Mouse (Mus musculus) forebrain, embryonic 14.5 days (tissue): ENCODE results near the gene Ifit1bl1. TPM values are rescaled to one million over a fixed set of nuclear protein-coding genes. Genes with fewer than 3 reads are reported as not detected.
"Not testable (repeated sequence)": the region's sequence is repeated elsewhere in the genome, so short reads cannot be mapped to it uniquely, and the experiment has no call there.

Experiments
- ATAC-seq: fragments of 200-750 bp; cut with Nextera tagmentation; 2 replicates; pipeline ENCODE4 v1.8.0; 2017; ENCODE audit warnings: mild to moderate bottlenecking, moderate library complexity
- DNase-seq: peaks from one replicate; pipeline ENCODE4 v3.0.0-alpha.2; 2015; ENCODE audit warnings: low spot score
- H3K27ac ChIP-seq: fragments of 300-500 bp; sonication (generic); 2 replicates; pipeline ENCODE4 v1.5.1; 2014; ENCODE audit warnings: low read depth, mild to moderate bottlenecking, control low read depth, low read length, moderate library complexity
- H3K27me3 ChIP-seq: fragments of 300-500 bp; sonication (generic); replicated peaks from 2 replicates; pipeline ENCODE4 v1.6.1; 2014; ENCODE audit warnings: low read length, control low read depth, mixed read lengths; ENCODE audit not compliant: control insufficient read depth, insufficient read depth
- H3K36me3 ChIP-seq: fragments of 300-500 bp; sonication (generic); 2 replicates; pipeline ENCODE4 v1.6.1; 2014; ENCODE audit warnings: low read length, control low read depth; ENCODE audit not compliant: control insufficient read depth, insufficient read depth
- H3K4me1 ChIP-seq: fragments of 300-500 bp; sonication (generic); 2 replicates; pipeline ENCODE4 v1.6.1; 2014; ENCODE audit warnings: antibody characterized with exemption, low read length, control low read depth; ENCODE audit not compliant: control insufficient read depth, insufficient read depth
- H3K4me2 ChIP-seq: fragments of 300-500 bp; sonication (generic); 2 replicates; pipeline ENCODE4 v1.6.1; 2014; ENCODE audit warnings: mild to moderate bottlenecking, control low read depth, low read length
- H3K4me3 ChIP-seq: fragments of 300-500 bp; sonication (generic); 2 replicates; pipeline ENCODE4 v1.5.1; 2014; ENCODE audit warnings: low read depth, low read length, control low read depth
- H3K9ac ChIP-seq: fragments of 300-500 bp; sonication (generic); 2 replicates; pipeline ENCODE4 v1.6.1; 2014; ENCODE audit warnings: mild to moderate bottlenecking, low read length, control low read depth, moderate library complexity
- H3K9me3 ChIP-seq: fragments of 300-500 bp; sonication (generic); replicated peaks from 2 replicates; pipeline ENCODE4 v1.6.1; 2016; ENCODE audit warnings: low read length, control low read depth, mixed read lengths; ENCODE audit not compliant: control insufficient read depth
- WGBS: fragments of 180-500 bp; shearing (Covaris S2); extraction: QIAGEN DNeasy Blood & Tissue Kit; methylation state at CpG from one replicate; pipeline ENCODE4 v1.1.7; 2014; 5-methylcytosine and 5-hydroxymethylcytosine counted together
- polyA plus RNA-seq: library from polyadenylated mRNA; unstranded; fragments of >200 nt; fragmentation: Nextera tagmentation; extraction: Ambion mirVana; gene quantifications from 2 replicates; pipeline ENCODE4 v1.2.1, GENCODE M21; 2014

Ifit1bl1 gene
- polyA plus RNA-seq, 1 experiment from 2014 or later = 0.33 TPM

DNA sequence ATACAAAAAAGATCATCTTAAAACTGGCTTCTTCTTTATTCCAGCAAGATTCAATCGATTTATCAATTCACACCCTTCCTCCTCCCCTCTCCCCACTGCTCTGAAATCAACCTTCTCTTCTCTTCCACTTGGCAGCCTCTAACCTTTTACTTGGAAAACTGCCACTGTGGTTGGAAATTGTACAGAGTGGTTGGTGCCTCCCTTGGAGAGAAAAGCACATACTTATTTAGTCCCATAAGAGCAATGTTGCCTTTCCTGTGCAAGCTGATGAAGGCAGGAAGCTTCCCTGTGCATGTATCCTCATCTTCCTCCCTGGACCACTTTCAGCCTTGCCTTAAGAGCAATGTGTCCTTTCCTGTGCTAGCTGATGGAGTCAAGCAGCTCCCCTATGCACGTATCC, 3.4 kb downstream of the Ifit1bl1 start:
- ATAC-seq (peak; percentile 61; the same call in 1 of the 2 replicates), DNase-seq (peak; percentile 78)
- Histone ChIP-seq H3K9ac (no peak overlapping the region), H3K4me1 (no peaks in the 10 kb centered on the region), H3K27me3 (no peaks in the 10 kb centered on the region), H3K9me3 (no peaks in the 10 kb centered on the region), H3K36me3 (no peaks in the 10 kb centered on the region), H3K27ac (no peak overlapping the region), H3K4me2 (no peak overlapping the region), H3K4me3 (no peak overlapping the region)
- WGBS = 77% methylated on average over 2 of the region's 2 CpGs

GRCm38 (mm10) chr19:34596811-34597210, 4.9 kb downstream of the Ifit1bl1 start:
- Histone ChIP-seq H3K9ac (no peak overlapping the region), H3K9me3 (no peaks in the 10 kb centered on the region), H3K4me3 (no peak overlapping the region), H3K27me3 (no peaks in the 10 kb centered on the region), H3K36me3 (no peaks in the 10 kb centered on the region), H3K4me2 (no peak overlapping the region), H3K27ac (no peak overlapping the region), H3K4me1 (no peaks in the 10 kb centered on the region)
- ATAC-seq (no peak), DNase-seq (no peak)

DNA sequence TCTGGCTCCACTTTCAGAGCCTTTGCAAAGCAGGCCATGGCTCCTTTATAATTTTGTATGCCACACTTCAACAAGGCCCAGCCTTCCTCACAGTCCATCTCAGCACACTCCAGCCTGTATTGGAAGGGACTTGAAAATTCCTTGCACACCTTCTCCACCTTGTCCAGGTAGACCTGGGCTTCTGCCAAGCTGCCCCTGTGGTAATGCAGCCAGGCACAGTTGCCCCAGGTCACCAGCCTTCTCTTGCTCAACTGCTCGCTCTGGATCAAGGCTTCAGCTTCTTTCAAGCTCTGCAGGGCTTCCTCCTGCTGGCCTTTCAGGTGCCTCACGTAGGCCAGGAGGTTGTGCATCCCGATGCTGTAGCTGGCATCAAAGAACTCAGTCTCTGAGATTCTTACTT, 7.2 kb downstream of the Ifit1bl1 start:
- not testable (repeated sequence) for H3K4me3 ChIP-seq, H3K27ac ChIP-seq, H3K9ac ChIP-seq, DNase-seq, H3K4me1 ChIP-seq, H3K27me3 ChIP-seq, H3K9me3 ChIP-seq, H3K4me2 ChIP-seq, ATAC-seq, H3K36me3 ChIP-seq
- WGBS = 83% methylated on average over 3 of the region's 3 CpGs

DNA sequence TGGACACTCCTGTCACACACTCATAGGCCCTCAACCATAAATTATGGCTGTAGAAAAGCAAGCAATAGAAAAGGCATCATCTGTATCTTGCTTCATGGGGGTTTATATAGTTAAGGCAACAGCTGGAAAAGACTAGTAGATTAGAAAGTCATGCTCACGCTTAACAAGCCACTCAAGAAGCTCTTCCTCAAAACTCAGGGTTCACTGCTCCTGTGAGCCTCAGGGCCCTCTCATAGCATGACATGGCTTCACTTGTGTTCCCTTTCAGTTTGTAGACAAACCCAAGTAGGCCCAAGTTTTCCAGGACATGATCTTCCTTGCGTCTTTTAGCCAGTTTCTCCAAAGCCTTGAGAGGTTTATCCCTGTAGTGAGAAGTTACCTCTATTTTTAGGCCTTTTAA, 8.3 kb downstream of the Ifit1bl1 start:
- Histone ChIP-seq H3K4me3 (no peak overlapping the region), H3K4me1 (no peaks in the 10 kb centered on the region), H3K4me2 (no peak overlapping the region), H3K27ac (no peak overlapping the region), H3K9me3 (no peaks in the 10 kb centered on the region), H3K27me3 (no peaks in the 10 kb centered on the region), H3K36me3 (no peaks in the 10 kb centered on the region), H3K9ac (no peak overlapping the region)
- WGBS = 92% methylated on average over 2 of the region's 2 CpGs
- ATAC-seq = no peak
- no peak for DNase-seq

- Histone ChIP-seq H3K4me1 (no peaks in the 10 kb centered on the region), H3K9me3 (no peaks in the 10 kb centered on the region), H3K4me2 (no peak overlapping the region), H3K36me3 (no peaks in the 10 kb centered on the region), H3K4me3 (no peak overlapping the region), H3K27me3 (no peaks in the 10 kb centered on the region), H3K27ac (no peak overlapping the region), H3K9ac (no peak overlapping the region)
- DNase-seq (no peak), ATAC-seq (no peak)
Measured at GRCm38 (mm10) chr19:34588959-34589358, 12.8 kb downstream of the Ifit1bl1 start.

DNA sequence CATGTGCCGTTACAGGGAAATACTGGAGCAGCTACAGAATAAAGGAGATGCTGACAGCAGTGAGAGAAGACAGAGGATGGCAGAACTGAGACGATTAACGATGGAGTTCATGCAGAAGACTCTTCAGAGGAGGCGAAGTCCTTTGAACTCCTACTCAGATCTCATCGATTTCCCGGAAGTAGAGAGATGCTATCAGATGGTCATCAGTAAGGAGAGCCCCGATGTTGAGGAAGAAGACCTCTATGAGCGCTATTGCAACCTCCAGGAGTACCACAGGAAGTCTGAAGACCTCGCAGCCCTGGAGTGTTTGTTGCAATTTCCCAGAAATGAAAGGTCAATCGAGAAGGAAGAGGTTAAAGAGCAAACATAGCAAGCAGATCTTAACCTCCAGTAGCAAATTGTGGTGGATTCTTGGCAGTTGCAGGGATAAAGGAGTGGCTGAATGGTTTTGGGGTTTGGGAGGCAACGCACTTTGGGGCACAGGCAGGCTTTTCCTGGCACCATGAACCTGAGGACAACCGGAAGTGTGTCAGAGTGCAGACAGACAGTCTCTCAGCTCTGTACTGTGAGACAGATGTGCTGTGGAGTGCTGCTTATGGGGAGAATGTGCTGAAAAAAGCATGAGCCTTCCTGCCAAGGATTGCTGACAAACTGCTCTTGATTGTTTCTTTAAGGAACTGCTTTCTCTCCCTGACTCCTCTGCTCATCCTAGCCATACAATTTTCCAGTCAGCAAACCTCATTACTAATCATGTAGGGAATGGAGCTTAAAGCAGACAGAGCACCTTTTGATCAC, 13.7 kb downstream of the Ifit1bl1 start:
- not testable (repeated sequence) for H3K4me2 ChIP-seq, H3K4me3 ChIP-seq, H3K36me3 ChIP-seq, ATAC-seq, H3K9me3 ChIP-seq, H3K27me3 ChIP-seq, DNase-seq, H3K9ac ChIP-seq, H3K27ac ChIP-seq, H3K4me1 ChIP-seq
- WGBS = 83% methylated on average over 6 of the region's 12 CpGs

DNA sequence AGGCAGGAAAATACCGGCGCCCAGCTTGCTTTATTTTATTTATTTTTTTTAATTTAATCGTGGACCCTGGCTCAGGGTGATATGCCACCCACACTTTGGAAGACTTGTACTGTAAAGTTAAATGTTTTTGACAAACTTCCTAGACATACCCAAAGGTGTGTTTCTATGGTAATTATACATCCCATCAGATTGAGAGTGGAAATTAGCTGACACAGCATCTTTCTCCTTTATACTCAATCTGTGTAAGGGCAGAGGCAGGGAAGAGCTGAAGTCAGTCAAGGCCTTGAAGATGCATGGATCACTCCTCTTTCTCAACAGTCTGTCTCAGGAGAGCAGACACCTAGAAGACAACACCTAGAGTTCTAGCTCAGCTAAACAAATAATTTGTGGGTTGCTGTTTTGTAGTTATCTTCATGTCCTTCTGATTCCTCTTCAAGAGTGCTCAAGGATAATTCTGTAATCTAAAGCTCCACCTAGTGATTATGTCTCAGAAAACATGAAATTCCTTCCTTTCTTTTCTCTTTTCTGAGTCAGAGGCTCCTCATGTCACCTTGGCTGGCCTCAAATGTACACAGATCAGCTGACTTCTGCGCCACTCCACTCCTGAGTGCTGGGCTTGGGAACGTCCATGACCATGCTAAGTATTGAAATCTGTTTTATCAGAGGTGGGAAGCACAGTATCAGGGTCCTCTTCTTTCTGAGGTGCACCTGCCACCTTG, 15.9 kb downstream of the Ifit1bl1 start:
- H3K27ac ChIP-seq, H3K36me3 ChIP-seq, DNase-seq, H3K4me1 ChIP-seq, H3K4me2 ChIP-seq, H3K27me3 ChIP-seq, ATAC-seq, H3K9ac ChIP-seq, H3K9me3 ChIP-seq, H3K4me3 ChIP-seq: not testable (repeated sequence)
- WGBS = 80% methylated on average over 5 of the region's 5 CpGs

DNA sequence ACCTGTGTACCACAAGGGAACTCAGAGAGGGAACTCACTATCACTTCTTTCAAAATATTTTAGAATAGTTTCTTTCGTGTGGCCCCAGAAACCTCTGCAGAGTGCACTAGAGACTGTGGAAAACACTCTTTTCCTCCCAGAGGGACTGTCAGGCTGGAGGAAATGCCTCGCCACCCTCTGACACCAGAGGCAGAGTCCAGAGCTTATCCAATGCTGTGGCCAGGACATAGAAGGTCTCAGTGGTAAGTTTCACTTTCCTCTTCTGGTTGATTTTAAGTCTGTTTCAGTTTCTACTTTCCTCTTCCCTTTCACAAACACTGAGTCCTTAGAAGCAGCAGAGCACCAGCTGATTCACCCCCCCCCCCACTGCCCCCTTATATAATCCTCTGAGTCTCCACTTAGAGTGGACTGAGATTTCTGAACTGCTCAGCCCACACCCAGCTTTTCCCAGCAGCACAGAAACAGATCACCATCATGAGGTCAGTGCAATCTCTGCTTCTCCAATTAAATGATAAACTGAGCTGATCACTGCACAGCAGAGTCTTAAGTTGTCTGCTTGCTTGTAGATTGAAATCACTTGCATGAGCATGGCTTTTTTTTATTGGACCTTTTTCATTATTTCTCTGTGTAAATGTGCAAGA, 18.5 kb downstream of the Ifit1bl1 start, which contains the start of gene Ifit3:
TSS of gene Ifit3 (plus strand) at position 406 of the 641 bp plus-strand sequence.
- not testable (repeated sequence) for H3K9ac ChIP-seq, DNase-seq, H3K4me3 ChIP-seq, H3K4me2 ChIP-seq, H3K4me1 ChIP-seq, ATAC-seq, H3K27ac ChIP-seq, H3K36me3 ChIP-seq, H3K27me3 ChIP-seq, H3K9me3 ChIP-seq
- WGBS = 59% methylated on average over 2 of the region's 2 CpGs

DNA sequence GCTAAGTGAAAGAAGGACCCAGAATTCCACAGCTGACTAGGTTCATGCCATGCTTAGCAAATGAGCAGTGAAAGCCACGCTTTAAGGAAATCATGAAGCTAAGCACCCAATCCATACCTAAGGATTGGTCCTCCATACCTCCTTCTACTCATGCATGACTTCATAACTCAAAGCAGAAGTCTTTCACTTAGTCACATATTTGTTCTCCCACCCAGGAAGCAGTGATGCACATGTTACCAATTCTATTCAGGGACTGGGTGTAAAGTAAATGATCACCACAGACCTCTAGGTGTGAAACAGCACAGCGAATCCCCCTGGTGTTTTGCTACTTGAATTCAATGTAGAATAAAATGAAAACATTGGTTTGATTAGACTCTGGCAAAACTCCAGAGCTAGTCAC, 19.1 kb downstream of the Ifit1bl1 start:
- not testable (repeated sequence) for ATAC-seq, H3K4me3 ChIP-seq, H3K4me1 ChIP-seq, H3K9me3 ChIP-seq, H3K27ac ChIP-seq, H3K36me3 ChIP-seq, DNase-seq, H3K4me2 ChIP-seq, H3K27me3 ChIP-seq, H3K9ac ChIP-seq
- WGBS = 77% methylated on average over 2 of the region's 2 CpGs
